Mouse (Mus musculus) CH12.LX (cell line): Measurements from ENCODE around the gene Hhip. TPM values are rescaled to one million over a fixed set of nuclear protein-coding genes. Genes with fewer than 3 reads are reported as not detected.

Experiments used
- DNase-seq: peaks from one replicate; pipeline ENCODE4 v3.0.0-alpha.2; 2013; ENCODE audit errors: extremely low read depth
- H3K27ac ChIP-seq: 2 replicates; pipeline ENCODE4 v1.5.1; 2012; ENCODE audit warnings: low read depth, mild to moderate bottlenecking, control low read depth, moderate library complexity; ENCODE audit not compliant: insufficient read depth
- H3K27me3 ChIP-seq: replicated peaks from 2 replicates; pipeline ENCODE3; 2012; ENCODE audit warnings: inconsistent platforms
- H3K36me3 ChIP-seq, 2 experiments: replicated peaks in 1 of 2; 2 replicates each; pipeline versions ENCODE3 to v1.6.1; 2012; ENCODE audit warnings: inconsistent platforms in 1 of 2, low read length in 1 of 2, mild to moderate bottlenecking in 1 of 2, mixed read lengths in 1 of 2, moderate library complexity in 1 of 2; ENCODE audit not compliant: control insufficient read depth in 1 of 2, insufficient read depth in 1 of 2
- H3K4me1 ChIP-seq, 2 experiments: 2 replicates each; pipeline ENCODE4 v1.6.1; 2012; ENCODE audit warnings: inconsistent platforms in 1 of 2, moderate library complexity in 1 of 2; ENCODE audit not compliant: insufficient read depth in 2 of 2, control insufficient read depth in 1 of 2
- H3K4me2 ChIP-seq: 2 replicates; pipeline ENCODE4 v1.6.1; 2012; ENCODE audit warnings: low read depth, mild to moderate bottlenecking, control low read depth; ENCODE audit not compliant: poor library complexity, insufficient read depth, severe bottlenecking
- H3K4me3 ChIP-seq, 3 experiments: fragments of 150-350 bp in 1 of 3; sonication (generic) in 1 of 3; replicated peaks in 1 of 3; 2 replicates each; pipeline versions ENCODE3 to v1.5.1; 2011 to 2012; ENCODE audit warnings: low read depth in 2 of 3, low read length in 2 of 3, mild to moderate bottlenecking in 2 of 3, moderate library complexity in 2 of 3, control low read depth in 1 of 3, improper control_type of control experiment in 1 of 3, inconsistent platforms in 1 of 3, mixed read lengths in 1 of 3; ENCODE audit not compliant: poor library complexity in 1 of 3
- H3K79me2 ChIP-seq: replicated peaks from 2 replicates; pipeline ENCODE4 v1.6.1; 2012; ENCODE audit warnings: mild to moderate bottlenecking, moderate library complexity; ENCODE audit not compliant: control insufficient read depth, poor library complexity, insufficient read depth, severe bottlenecking; ENCODE audit errors: extremely low read depth
- H3K9ac ChIP-seq: 2 replicates; pipeline ENCODE4 v1.6.1; 2012; ENCODE audit warnings: low read depth, mild to moderate bottlenecking, control low read depth, moderate library complexity; ENCODE audit not compliant: insufficient read depth
- H3K9me3 ChIP-seq: replicated peaks from 2 replicates; pipeline ENCODE3; 2012; ENCODE audit warnings: low read length, inconsistent platforms, mixed read lengths
- BHLHE40 ChIP-seq: IDR thresholded peaks from 2 replicates; pipeline ENCODE4 v1.6.1; 2011; ENCODE audit warnings: mild to moderate bottlenecking, low read depth, low read length, improper control_type of control experiment
- CTCF ChIP-seq, 2 experiments: IDR thresholded peaks in 1 of 2; conservative IDR thresholded peaks in 1 of 2; 2 replicates each; pipeline ENCODE4 v1.5.1; 2011 to 2012; ENCODE audit warnings: low read depth in 2 of 2, low read length in 2 of 2, improper control_type of control experiment in 1 of 2, inconsistent platforms in 1 of 2, mild to moderate bottlenecking in 1 of 2, moderate library complexity in 1 of 2
- ELF1 ChIP-seq: IDR thresholded peaks from 2 replicates; pipeline ENCODE4 v1.6.1; 2014; ENCODE audit warnings: low read depth, mild to moderate bottlenecking, inconsistent platforms, low read length, improper control_type of control experiment
- EP300 ChIP-seq: IDR thresholded peaks from 2 replicates; pipeline ENCODE4 v1.6.1; 2011; ENCODE audit warnings: low read length, improper control_type of control experiment
- ETS1 ChIP-seq: conservative IDR thresholded peaks from 2 replicates; pipeline ENCODE4 v1.6.1; 2012; ENCODE audit warnings: low read depth, mild to moderate bottlenecking, inconsistent platforms, low read length, improper control_type of control experiment, moderate library complexity
- GABPA ChIP-seq: IDR thresholded peaks from 2 replicates; pipeline ENCODE4 v1.6.1; 2012; ENCODE audit warnings: low read depth, low read length, improper control_type of control experiment, inconsistent platforms; ENCODE audit not compliant: insufficient replicate concordance
- IRF4 ChIP-seq: IDR thresholded peaks from 2 replicates; pipeline ENCODE4 v1.6.1; 2014; ENCODE audit warnings: low read depth, mild to moderate bottlenecking, inconsistent platforms, low read length, improper control_type of control experiment
- JUN ChIP-seq: IDR thresholded peaks from 2 replicates; pipeline ENCODE4 v1.6.1; 2011; ENCODE audit warnings: low read depth, mild to moderate bottlenecking, low read length, improper control_type of control experiment, moderate library complexity; ENCODE audit not compliant: insufficient read depth
- JUND ChIP-seq: conservative IDR thresholded peaks from 2 replicates; pipeline ENCODE4 v1.6.1; 2011; ENCODE audit warnings: low read depth, low read length, improper control_type of control experiment
- KAT2A ChIP-seq: IDR thresholded peaks from 2 replicates; pipeline ENCODE4 v1.6.1; 2012; ENCODE audit warnings: low read length, improper control_type of control experiment, inconsistent platforms; ENCODE audit not compliant: insufficient replicate concordance
- MAFK ChIP-seq: IDR thresholded peaks from 2 replicates; pipeline ENCODE4 v1.6.1; 2011; ENCODE audit warnings: low read length, improper control_type of control experiment; ENCODE audit not compliant: insufficient replicate concordance
- MEF2A ChIP-seq: IDR thresholded peaks from 2 replicates; pipeline ENCODE4 v1.6.1; 2014; ENCODE audit warnings: low read depth, mild to moderate bottlenecking, inconsistent platforms, low read length, improper control_type of control experiment, borderline replicate concordance
- MXI1 ChIP-seq: IDR thresholded peaks from 2 replicates; pipeline ENCODE4 v1.6.1; 2011; ENCODE audit warnings: mild to moderate bottlenecking, low read depth, low read length, improper control_type of control experiment
- NRF1 ChIP-seq: IDR thresholded peaks from 2 replicates; pipeline ENCODE4 v1.6.1; 2014; ENCODE audit warnings: low read depth, mild to moderate bottlenecking, inconsistent platforms, low read length, improper control_type of control experiment, moderate library complexity
- POLR2AphosphoS2 ChIP-seq: IDR thresholded peaks from 2 replicates; pipeline ENCODE4 v1.6.1; 2011; ENCODE audit warnings: low read depth, low read length, improper control_type of control experiment
- RCOR1 ChIP-seq: conservative IDR thresholded peaks from 2 replicates; pipeline ENCODE4 v1.6.1; 2012; ENCODE audit warnings: low read depth, mild to moderate bottlenecking, inconsistent platforms, low read length, improper control_type of control experiment
- TCF12 ChIP-seq: IDR thresholded peaks from 2 replicates; pipeline ENCODE4 v1.6.1; 2014; ENCODE audit warnings: low read depth, mild to moderate bottlenecking, inconsistent platforms, low read length, improper control_type of control experiment
- UBTF ChIP-seq: IDR thresholded peaks from 2 replicates; pipeline ENCODE4 v1.6.1; 2012; ENCODE audit warnings: low read depth, mild to moderate bottlenecking, inconsistent platforms, low read length, improper control_type of control experiment, moderate library complexity
- USF1 ChIP-seq: IDR thresholded peaks from 2 replicates; pipeline ENCODE4 v1.6.1; 2014; ENCODE audit warnings: low read depth, mild to moderate bottlenecking, inconsistent platforms, low read length, improper control_type of control experiment
- USF2 ChIP-seq: conservative IDR thresholded peaks from 2 replicates; pipeline ENCODE4 v1.6.1; 2011; ENCODE audit warnings: low read depth, low read length, improper control_type of control experiment
- ZC3H11A ChIP-seq: IDR thresholded peaks from 2 replicates; pipeline ENCODE4 v1.6.1; 2012; ENCODE audit warnings: low read depth, mild to moderate bottlenecking, inconsistent platforms, low read length, improper control_type of control experiment
- ZKSCAN1 ChIP-seq: IDR thresholded peaks from 2 replicates; pipeline ENCODE4 v1.6.1; 2012; ENCODE audit warnings: low read depth, inconsistent platforms, low read length, improper control_type of control experiment, borderline replicate concordance
- ZMIZ1 ChIP-seq: IDR thresholded peaks from 2 replicates; pipeline ENCODE4 v1.6.1; 2012; ENCODE audit warnings: low read depth, mild to moderate bottlenecking, inconsistent platforms, low read length, improper control_type of control experiment
- ZNF384 ChIP-seq: IDR thresholded peaks from 2 replicates; pipeline ENCODE4 v1.6.1; 2012; ENCODE audit warnings: low read depth, low read length, improper control_type of control experiment, inconsistent platforms
- dilution Hi-C: fragments of 300-500 bp; cut with MboI; formaldehyde crosslinking; loops from 2 replicates; pipeline ENCODE4 v1.14.3; 2020; ENCODE audit warnings: low sequenced_read_pairs; ENCODE audit not compliant: extremely low pct_unique_long_range_greater_than_20kb, extremely low pct_ligation_motif_present
- in situ Hi-C: fragments of 300-500 bp; cut with MboI; formaldehyde crosslinking; loops from 3 replicates; pipeline ENCODE4 v1.14.3; 2019; ENCODE audit warnings: low sequenced_read_pairs, low pct_ligation_motif_present, low pct_unique_long_range_greater_than_20kb, mixed read lengths
- polyA plus RNA-seq: library from polyadenylated mRNA; unstranded; fragments of >175 nt; gene quantifications from 2 replicates; pipeline ENCODE4 v1.2.1, GENCODE M21; 2012; ENCODE audit warnings: low read depth; ENCODE audit not compliant: insufficient read length
- total RNA-seq, 2 experiments: library from RNA; depleted of rRNA; stranded (reverse); fragments of 300-350 nt in 1 of 2; fragments of >200 nt in 1 of 2; gene quantifications; 2 replicates each; pipeline ENCODE4 v1.2.3; 2012 to 2014

Hhip gene
- total and polyA plus RNA-seq, 3 experiments, result not detected

- Histone ChIP-seq H3K4me2 (no peak overlapping the region), H3K9me3 (no peaks in the 10 kb centered on the region), H3K36me3 (no peaks in the 10 kb centered on the region), H3K27ac (no peak overlapping the region), H3K27me3 (peaks cover 2% of the 10 kb centered on the region), H3K79me2 (no peaks in the 10 kb centered on the region), H3K4me1 (peaks cover 2 to 20% of the 10 kb centered on the region in 2 experiments; a peak in 2 of 4 replicates), H3K4me3 (no peak overlapping the region), H3K9ac (no peak overlapping the region)
- dilution Hi-C loops, result no loop called here
- no peak for DNase-seq
- in situ Hi-C loops, result loop anchor here (25.0 kb wide), 1 partner anchor 317 kb away; no protein-coding TSS in a partner anchor
- TF ChIP-seq TCF12 (no peak), IRF4 (no peak), EP300 (no peak), POLR2AphosphoS2 (no peak), ELF1 (no peak), ETS1 (no peak), BHLHE40 (no peak)
These were observed 3.6 kb downstream of the Hhip start for GRCm38 (mm10) chr8:80054216-80054615.

DNA sequence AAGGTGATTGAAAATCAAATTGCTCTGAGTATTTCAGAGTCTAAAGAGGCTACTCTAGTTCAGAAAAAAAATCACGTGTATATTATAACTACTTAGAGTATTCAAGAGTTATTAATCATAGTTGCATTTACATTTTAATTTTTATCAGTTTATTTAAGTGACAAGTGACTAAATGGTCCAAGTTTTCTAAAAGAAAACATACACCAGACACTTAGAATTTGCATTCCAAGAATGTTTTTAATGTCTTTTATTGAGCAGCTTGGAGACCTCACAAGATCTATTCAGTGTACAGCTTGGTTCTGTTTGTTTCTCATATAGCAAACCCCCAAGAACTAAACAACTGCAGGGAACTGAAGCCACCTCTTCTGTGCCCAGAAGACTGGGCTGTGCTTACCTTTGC lies 5.0 kb downstream of the Hhip start:
- Histone ChIP-seq H3K27ac (no peak overlapping the region), H3K4me1 (peaks cover 2 to 20% of the 10 kb centered on the region in 2 experiments; a peak in 2 of 4 replicates), H3K9ac (no peak overlapping the region), H3K9me3 (no peaks in the 10 kb centered on the region), H3K4me2 (no peak overlapping the region), H3K27me3 (peaks cover 3% of the 10 kb centered on the region), H3K4me3 (no peak overlapping the region), H3K36me3 (no peaks in the 10 kb centered on the region), H3K79me2 (no peaks in the 10 kb centered on the region)
- dilution Hi-C loops, result no loop called here
- no peak for TF ChIP-seq GABPA
- TF ChIP-seq KAT2A, result no peak
- TF ChIP-seq JUND, result no peak
- TF ChIP-seq UBTF, result no peak
- TF ChIP-seq MAFK, result no peak
- in situ Hi-C loops, result loop anchor here (25.0 kb wide), 1 partner anchor 316 kb away; no protein-coding TSS in a partner anchor
- DNase-seq, result no peak

DNA sequence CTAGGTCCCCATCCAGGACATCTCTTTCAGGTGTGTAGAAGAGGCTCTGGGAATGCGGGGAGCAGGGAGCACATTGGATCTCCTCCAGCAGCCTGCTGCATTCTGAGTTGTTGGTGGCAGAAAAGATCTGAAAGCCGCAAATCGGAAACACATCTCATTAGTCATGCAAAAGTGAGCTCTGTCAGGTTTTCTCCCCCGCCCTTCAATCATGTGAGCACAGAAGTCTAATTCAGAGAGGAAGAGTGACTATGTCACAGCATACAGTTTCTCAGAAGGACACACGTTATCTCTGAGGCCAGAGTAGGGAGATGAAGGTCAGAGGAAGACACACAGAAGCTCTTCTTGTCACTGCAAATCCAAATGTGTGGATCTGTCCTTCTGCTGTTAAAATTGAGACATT lies 6.3 kb downstream of the Hhip start:
- Histone ChIP-seq H3K27ac (no peak overlapping the region), H3K9ac (no peak overlapping the region), H3K4me3 (no peak overlapping the region), H3K27me3 (peaks cover 3% of the 10 kb centered on the region), H3K9me3 (no peaks in the 10 kb centered on the region), H3K4me2 (peak overlapping the region; percentile 56; the same call in 1 of the 2 replicates), H3K79me2 (no peaks in the 10 kb centered on the region), H3K36me3 (no peaks in the 10 kb centered on the region), H3K4me1 (peaks cover 0 to 13% of the 10 kb centered on the region in 2 experiments; a peak in 2 of 4 replicates)
- in situ Hi-C loops (loop anchor here (25.0 kb wide), 1 partner anchor 314 kb away; no protein-coding TSS in a partner anchor), dilution Hi-C loops (no loop called here)
- peak; percentile 81 for DNase-seq
- TF ChIP-seq USF2 (0 out of 2 replicates have a peak, but pooled peaks have one; percentile 25), RCOR1 (no peak), ZKSCAN1 (no peak), ZC3H11A (no peak), EP300 (peak; percentile 60), ZNF384 (no peak), MEF2A (no peak), MXI1 (no peak), JUN (no peak), ZMIZ1 (no peak), NRF1 (no peak), IRF4 (0 out of 2 replicates have a peak, but pooled peaks have one; percentile 38), USF1 (no peak), ELF1 (no peak), KAT2A (no peak), POLR2AphosphoS2 (no peak), GABPA (no peak), MAFK (0 out of 2 replicates have a peak, but pooled peaks have one; percentile 55), CTCF (conservative IDR thresholded peaks at IDR 0.05 in 1 of 2, IDR thresholded peaks at IDR 0.05 in 1 of 2; ENCODE audit: low read depth in 2 of 2, low read length in 2 of 2) (no peak)
